ENCODE assay signal across 8 mouse cellular contexts in genomic region chr8:3631478-3631875, GRCm38 (mm10). TPM values are rescaled to one million over a fixed set of nuclear protein-coding genes. Genes with fewer than 3 reads are reported as not detected.
A peak's percentile ranks its signal among the peaks of the same experiment; 100 is the strongest.
DNase-seq lines count a peak whose midpoint lies in the region; ATAC-seq and TF ChIP-seq lines count a peak whose summit lies in the region.

No protein-coding gene starts in this region.

- peaks cover 26% of the 10 kb centered on the region for H3K36me3 ChIP-seq in heart, embryonic 10.5 days
- no peaks in the 10 kb centered on the region for H3K36me3 ChIP-seq in hindbrain, embryonic 12.5 days
- peaks cover 38% of the 10 kb centered on the region for H3K36me3 ChIP-seq in liver, postnatal 0 days (replicated peaks; ENCODE audit: insufficient read depth, low read length)
- no peaks in the 10 kb centered on the region for H3K36me3 ChIP-seq in neural tube, embryonic 14.5 days (ENCODE audit: control insufficient read depth, insufficient read depth, low read length)

- H3K4me2 ChIP-seq in hindbrain, embryonic 12.5 days (replicated peaks): peak overlapping the region; percentile 85
- H3K4me2 ChIP-seq in liver, postnatal 0 days (ENCODE audit: low read depth, low read length): peak overlapping the region; percentile 68
- peak overlapping the region; percentile 66 for H3K4me2 ChIP-seq in neural tube, embryonic 14.5 days (ENCODE audit: low read depth, low read length)

- TF ChIP-seq EP300 in liver, postnatal 0 days (IDR thresholded peaks at IDR 0.05; ENCODE audit: low read depth): no peak

- peaks cover 12% of the 10 kb centered on the region for H3K4me1 ChIP-seq in heart, embryonic 10.5 days
- no peaks in the 10 kb centered on the region; the same call in none of the 2 replicates for H3K4me1 ChIP-seq in bone marrow, adult 2 months (ENCODE audit: control insufficient read depth, insufficient read depth, low read length)
- peaks cover 7% of the 10 kb centered on the region; the same call in 1 of the 2 replicates for H3K4me1 ChIP-seq in hindbrain, embryonic 12.5 days
- H3K4me1 ChIP-seq in liver, postnatal 0 days (ENCODE audit: insufficient read depth): peaks cover 17% of the 10 kb centered on the region
- no peaks in the 10 kb centered on the region for H3K4me1 ChIP-seq in neural tube, embryonic 14.5 days (ENCODE audit: control insufficient read depth, insufficient read depth, low read length)

- H3K9ac ChIP-seq in hindbrain, embryonic 12.5 days: peak overlapping the region; percentile 59
- peak overlapping the region; percentile 66 for H3K9ac ChIP-seq in liver, postnatal 0 days (replicated peaks)
- H3K9ac ChIP-seq in neural tube, embryonic 14.5 days (replicated peaks; ENCODE audit: low read depth, low read length): peak overlapping the region; percentile 5; the same call in 1 of the 2 replicates

- 0 out of 2 replicates have a peak, but pooled peaks have one; percentile 8 for TF ChIP-seq POLR2A in bone marrow, adult 2 months (IDR thresholded peaks at IDR 0.05; ENCODE audit: borderline replicate concordance, control insufficient read depth, low read depth, low read length)

- peaks cover 12% of the 10 kb centered on the region for H3K27me3 ChIP-seq in heart, embryonic 10.5 days (ENCODE audit: insufficient read depth, poor library complexity, severe bottlenecking)
- peaks cover 20% of the 10 kb centered on the region for H3K27me3 ChIP-seq in hindbrain, embryonic 12.5 days
- no peaks in the 10 kb centered on the region for H3K27me3 ChIP-seq in liver, postnatal 0 days (ENCODE audit: insufficient read depth, low read length)
- H3K27me3 ChIP-seq in neural tube, embryonic 14.5 days (ENCODE audit: control insufficient read depth, insufficient read depth, low read length): no peaks in the 10 kb centered on the region

- 10% methylated on average over 8 of the region's 8 CpGs for WGBS in heart, embryonic 10.5 days
- 4% methylated on average over 8 of the region's 8 CpGs for WGBS in bone marrow, adult 2 months
- WGBS in hindbrain, embryonic 12.5 days: 19% methylated on average over 8 of the region's 8 CpGs
- 7% methylated on average over 8 of the region's 8 CpGs for WGBS in liver, postnatal 0 days (ENCODE audit: insufficient replicate concordance)
- 21% methylated on average over 8 of the region's 8 CpGs for WGBS in neural tube, embryonic 14.5 days

- no peak for DNase-seq in heart, embryonic 10.5 days (ENCODE audit: low spot score)
- DNase-seq in heart, postnatal 25 days (ENCODE audit: low spot score): no peak
- DNase-seq in liver, postnatal 0 days: peak; percentile 57
- no peak for DNase-seq in Muller cell, postnatal 12 days (ENCODE audit: inconsistent ontology term)
- no peak for DNase-seq in gastrocnemius, postnatal 36 days

- H3K4me3 ChIP-seq in heart, embryonic 10.5 days: peak overlapping the region; percentile 83
- H3K4me3 ChIP-seq in bone marrow, adult 2 months (replicated peaks; ENCODE audit: control insufficient read depth, low read depth, low read length): peak overlapping the region; percentile 98
- H3K4me3 ChIP-seq in hindbrain, embryonic 12.5 days: peak overlapping the region; percentile 47
- H3K4me3 ChIP-seq in liver, postnatal 0 days (ENCODE audit: low read depth, low read length): peak overlapping the region; percentile 67
- peak overlapping the region; percentile 35 for H3K4me3 ChIP-seq in neural tube, embryonic 14.5 days (ENCODE audit: low read depth, low read length)

- TF ChIP-seq CTCF in bone marrow, adult 2 months (IDR thresholded peaks at IDR 0.05; ENCODE audit: control insufficient read depth, insufficient read depth, low read length): no peak
- no peak for TF ChIP-seq CTCF in liver, postnatal 0 days (IDR thresholded peaks at IDR 0.05; ENCODE audit: low read depth)

- no peaks in the 10 kb centered on the region for H3K9me3 ChIP-seq in heart, embryonic 10.5 days
- no peaks in the 10 kb centered on the region for H3K9me3 ChIP-seq in hindbrain, embryonic 12.5 days (replicated peaks)
- H3K9me3 ChIP-seq in liver, postnatal 0 days (ENCODE audit: low read length): no peaks in the 10 kb centered on the region
- H3K9me3 ChIP-seq in neural tube, embryonic 14.5 days (ENCODE audit: control insufficient read depth, low read length): no peaks in the 10 kb centered on the region

- ATAC-seq in hindbrain, embryonic 12.5 days (ENCODE audit: low FRiP score): no peak; the same call in 1 of the 2 replicates
- ATAC-seq in liver, postnatal 0 days: peak; percentile 29
- 0 out of 2 replicates have a peak, but pooled peaks have one; percentile 5 for ATAC-seq in neural tube, embryonic 14.5 days (ENCODE audit: low read depth)

- intact Hi-C loops in heart, postnatal 25 days (cut with DNase I): no loop called here
- intact Hi-C loops in gastrocnemius, postnatal 36 days (cut with DNase I): no loop called here

- H3K27ac ChIP-seq in heart, embryonic 10.5 days: peak overlapping the region; percentile 90
- H3K27ac ChIP-seq in bone marrow, adult 2 months (ENCODE audit: control insufficient read depth, insufficient read depth, low read depth, low read length, poor library complexity): peak overlapping the region; percentile 77
- no peak overlapping the region for H3K27ac ChIP-seq in hindbrain, embryonic 12.5 days
- H3K27ac ChIP-seq in liver, postnatal 0 days (ENCODE audit: low read depth): peak overlapping the region; percentile 42
- H3K27ac ChIP-seq in neural tube, embryonic 14.5 days (ENCODE audit: low read depth, low read length): no peak overlapping the region

RNA-seq across cellular contexts. Expression of gene Stxbp2, which starts 0.7 kb away (rescaled TPM):
- 79.1 and 81.4 TPM in 2 replicates for polyA plus RNA-seq in heart, embryonic 10.5 days (2016; fragmentation: Nextera tagmentation; extraction: Ambion mirVana)
- total RNA-seq in heart, postnatal 25 days (2021): 1 to 10 TPM; 4.5 to 4.8 TPM
- 229 and 373 TPM in 2 replicates for polyA plus RNA-seq in bone marrow, adult 2 months (2011; ENCODE audit: insufficient read depth, insufficient read length, low replicate concordance, missing spikeins)
- polyA plus RNA-seq in hindbrain, embryonic 12.5 days (2016; fragmentation: Nextera tagmentation; extraction: Ambion mirVana): 27.1 and 27.3 TPM in 2 replicates
- polyA plus RNA-seq in liver, postnatal 0 days (2015; fragmentation: Nextera tagmentation; extraction: Ambion mirVana): 40.5 and 46.9 TPM in 2 replicates
- polyA plus RNA-seq in neural tube, embryonic 14.5 days (2014; fragmentation: Nextera tagmentation; extraction: Ambion mirVana): 33.7 and 40.4 TPM in 2 replicates
- 1 to 10 TPM; 2.4 to 3.0 TPM for total RNA-seq in gastrocnemius, postnatal 36 days (2021)

RNA-seq across cellular contexts. Expression of gene Pcp2, which starts 6.1 kb away (rescaled TPM):
- 0.31 TPM in 1 of 2 replicates, not detected in the other for polyA plus RNA-seq in heart, embryonic 10.5 days (2016; fragmentation: Nextera tagmentation; extraction: Ambion mirVana)
- not detected for total RNA-seq in heart, postnatal 25 days (2021)
- polyA plus RNA-seq in bone marrow, adult 2 months (2011; ENCODE audit: insufficient read depth, insufficient read length, low replicate concordance, missing spikeins): not detected in 2 replicates
- polyA plus RNA-seq in hindbrain, embryonic 12.5 days (2016; fragmentation: Nextera tagmentation; extraction: Ambion mirVana): 0.56 and 0.87 TPM in 2 replicates
- 0.07 TPM in 1 of 2 replicates, not detected in the other for polyA plus RNA-seq in liver, postnatal 0 days (2015; fragmentation: Nextera tagmentation; extraction: Ambion mirVana)
- polyA plus RNA-seq in neural tube, embryonic 14.5 days (2014; fragmentation: Nextera tagmentation; extraction: Ambion mirVana): 0.18 and 0.29 TPM in 2 replicates
- total RNA-seq in gastrocnemius, postnatal 36 days (2021): not detected

RNA-seq across cellular contexts. Expression of gene Pet100, which starts 10.1 kb away (rescaled TPM):
- 89.6 and 94.8 TPM in 2 replicates for polyA plus RNA-seq in heart, embryonic 10.5 days (2016; fragmentation: Nextera tagmentation; extraction: Ambion mirVana)
- 10 to 100 TPM; 70.6 to 80.3 TPM for total RNA-seq in heart, postnatal 25 days (2021)
- polyA plus RNA-seq in bone marrow, adult 2 months (2011; ENCODE audit: insufficient read depth, insufficient read length, low replicate concordance, missing spikeins): 162 and 227 TPM in 2 replicates
- 112 and 116 TPM in 2 replicates for polyA plus RNA-seq in hindbrain, embryonic 12.5 days (2016; fragmentation: Nextera tagmentation; extraction: Ambion mirVana)
- 88.9 and 91.2 TPM in 2 replicates for polyA plus RNA-seq in liver, postnatal 0 days (2015; fragmentation: Nextera tagmentation; extraction: Ambion mirVana)
- 81.2 and 89.1 TPM in 2 replicates for polyA plus RNA-seq in neural tube, embryonic 14.5 days (2014; fragmentation: Nextera tagmentation; extraction: Ambion mirVana)
- 10 to 100 TPM; 73.8 to 77.0 TPM for total RNA-seq in gastrocnemius, postnatal 36 days (2021)

RNA-seq across cellular contexts. Expression of gene Xab2, which starts 10.4 kb away (rescaled TPM):
- polyA plus RNA-seq in heart, embryonic 10.5 days (2016; fragmentation: Nextera tagmentation; extraction: Ambion mirVana): 46.5 and 52.8 TPM in 2 replicates
- total RNA-seq in heart, postnatal 25 days (2021): 10 to 100 TPM; 14.5 to 14.9 TPM
- polyA plus RNA-seq in bone marrow, adult 2 months (2011; ENCODE audit: insufficient read depth, insufficient read length, low replicate concordance, missing spikeins): 22.4 and 40.3 TPM in 2 replicates
- 58.9 and 59.6 TPM in 2 replicates for polyA plus RNA-seq in hindbrain, embryonic 12.5 days (2016; fragmentation: Nextera tagmentation; extraction: Ambion mirVana)
- 13.2 and 15.9 TPM in 2 replicates for polyA plus RNA-seq in liver, postnatal 0 days (2015; fragmentation: Nextera tagmentation; extraction: Ambion mirVana)
- polyA plus RNA-seq in neural tube, embryonic 14.5 days (2014; fragmentation: Nextera tagmentation; extraction: Ambion mirVana): 48.0 and 48.5 TPM in 2 replicates
- total RNA-seq in gastrocnemius, postnatal 36 days (2021): 10 to 100 TPM in 1 of 2 experiments, 1 to 10 TPM in 1; 10.0 to 10.8 TPM

RNA-seq across cellular contexts. Expression of gene Retn, which starts 24.1 kb away (rescaled TPM):
- polyA plus RNA-seq in heart, embryonic 10.5 days (2016; fragmentation: Nextera tagmentation; extraction: Ambion mirVana): 0.15 TPM in 1 of 2 replicates, not detected in the other
- 1 to 10 TPM in 1 of 2 experiments, under 1 TPM in 1; 0.70 to 3.7 TPM for total RNA-seq in heart, postnatal 25 days (2021)
- 3.0 TPM in 1 of 2 replicates, not detected in the other for polyA plus RNA-seq in bone marrow, adult 2 months (2011; ENCODE audit: insufficient read depth, insufficient read length, low replicate concordance, missing spikeins)
- 0.43 TPM in 1 of 2 replicates, not detected in the other for polyA plus RNA-seq in hindbrain, embryonic 12.5 days (2016; fragmentation: Nextera tagmentation; extraction: Ambion mirVana)
- polyA plus RNA-seq in liver, postnatal 0 days (2015; fragmentation: Nextera tagmentation; extraction: Ambion mirVana): not detected in 2 replicates
- polyA plus RNA-seq in neural tube, embryonic 14.5 days (2014; fragmentation: Nextera tagmentation; extraction: Ambion mirVana): 0.54 and 0.63 TPM in 2 replicates
- 1 to 10 TPM; 2.0 to 2.3 TPM for total RNA-seq in gastrocnemius, postnatal 36 days (2021)

Comparison
In these comparisons a context has a peak if more than half of its experiments do, and no peak if none do; other contexts are left out.
1. H3K27ac ChIP-seq: peak in heart, embryonic 10.5 days (single experiment), bone marrow, adult 2 months (single experiment) and liver, postnatal 0 days (single experiment); none in hindbrain, embryonic 12.5 days (single experiment) and neural tube, embryonic 14.5 days (single experiment).
2. H3K4me3 ChIP-seq: peak in every context shown above with its lines; median percentile 98 in bone marrow, adult 2 months; 83 in heart, embryonic 10.5 days; 67 in liver, postnatal 0 days; 47 in hindbrain, embryonic 12.5 days; 35 in neural tube, embryonic 14.5 days.
3. H3K9ac ChIP-seq: peak in every context shown above with its lines; median percentile 66 in liver, postnatal 0 days; 59 in hindbrain, embryonic 12.5 days; 5 in neural tube, embryonic 14.5 days.
4. Peak in every context shown above with its lines, with median percentiles within 50 percentile points of each other: H3K4me2 ChIP-seq.